Mouse (Mus musculus): ENCODE measurements around the gene Usp28.
"Not testable (repeated sequence)": the region's sequence is repeated elsewhere in the genome, so short reads cannot be mapped to it uniquely, and the experiment has no call there.

The Usp28 gene

GRCm38 (mm10) chr9:48984845-48985707 lies at the start of gene Usp28:
Gene Usp28, plus strand, starts transcription at chr9:48985375.
- peak; percentile 98 to 100 for DNase-seq

- DNase-seq, result no peak
Observed at GRCm38 (mm10) chr9:48942349-48942748, 42.8 kb upstream of the Usp28 start.

GRCm38 (mm10) chr9:48947565-48947964 lies 37.6 kb upstream of the Usp28 start:
- no peak for DNase-seq

DNA sequence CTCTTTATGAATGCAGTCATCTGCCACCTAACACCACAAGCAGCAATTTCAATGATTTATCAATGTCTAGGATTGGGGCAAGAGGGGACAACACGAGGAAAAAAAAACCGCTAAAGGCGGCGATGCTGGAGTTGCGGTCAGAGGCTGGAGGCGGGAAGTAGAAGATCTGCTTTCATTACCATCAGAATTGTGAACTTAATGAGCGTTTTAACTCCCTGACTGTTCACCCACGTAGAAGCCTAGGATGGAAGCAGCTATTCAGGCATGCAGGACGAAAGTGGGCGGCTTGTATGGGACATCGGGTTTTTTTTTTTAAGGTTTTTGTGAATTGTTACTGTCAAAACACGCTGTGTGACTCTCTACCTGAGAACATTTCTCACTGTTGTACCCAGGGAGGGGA lies 23.9 kb upstream of the Usp28 start:
- no peak for DNase-seq

DNA sequence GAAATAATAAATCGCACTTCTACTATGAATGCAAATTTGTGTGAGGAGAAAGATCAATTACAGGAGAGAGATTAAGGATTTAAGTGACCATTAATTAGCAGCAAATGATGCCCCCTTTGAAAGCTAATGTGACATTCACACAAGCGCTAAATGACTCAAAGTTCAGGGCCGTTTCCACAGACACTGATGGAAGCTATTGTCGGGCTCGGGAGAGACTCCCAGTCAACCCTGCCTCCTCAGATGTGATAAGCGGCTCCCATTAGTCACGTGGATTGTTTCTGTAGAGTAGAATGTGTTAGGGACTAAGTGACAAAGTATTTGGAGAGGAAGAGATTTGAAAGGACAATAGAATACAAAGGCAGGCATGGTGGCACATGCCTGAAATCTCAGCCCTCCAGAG lies 23.0 kb upstream of the Usp28 start:
- no peak for DNase-seq

DNA sequence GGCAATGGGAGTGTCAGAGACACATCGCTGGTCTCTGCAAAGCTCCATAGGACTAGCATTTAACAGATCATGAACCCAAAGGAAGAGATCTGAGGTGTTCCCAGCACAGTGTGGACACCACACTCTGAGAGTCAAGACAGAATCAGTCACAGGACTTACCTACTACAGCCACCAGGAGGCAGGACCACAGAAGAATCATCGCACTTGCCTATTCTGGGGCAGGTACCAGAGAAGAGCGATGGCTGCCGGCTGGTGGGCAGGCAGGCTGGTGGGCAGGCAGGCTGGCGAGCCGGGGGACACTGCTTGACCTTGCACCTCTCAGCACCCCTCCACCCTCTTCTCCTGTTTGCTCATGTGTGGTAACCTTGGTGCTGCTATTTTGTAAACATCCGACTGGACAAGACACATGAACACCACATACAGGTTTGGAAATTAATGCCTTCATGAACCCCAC lies 20.6 kb upstream of the Usp28 start, which contains the start of gene Htr3b:
TSS of gene Htr3b (minus strand) at position 404 of the 454 bp plus-strand sequence.
- DNase-seq, result no peak

DNA sequence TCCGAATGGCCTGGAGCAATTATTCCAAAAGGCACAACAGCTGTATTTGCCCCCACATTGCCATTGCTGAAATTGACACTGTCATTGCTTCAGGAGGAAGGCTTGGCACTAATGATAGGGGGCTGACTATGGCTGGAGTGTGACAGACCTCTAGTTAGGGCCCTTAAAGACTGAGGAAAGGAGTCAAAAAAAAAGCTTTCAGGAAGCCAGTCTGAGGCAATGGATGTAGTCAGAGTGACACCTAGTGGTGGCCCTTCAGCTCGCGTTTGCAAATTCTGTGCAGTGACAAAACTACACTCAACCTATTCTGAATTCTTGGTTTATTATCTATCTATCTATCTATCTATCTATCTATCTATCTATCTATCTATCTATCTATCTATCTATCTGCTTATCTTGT lies 12.7 kb upstream of the Usp28 start:
- peak; percentile 31 to 55 for DNase-seq

GRCm38 (mm10) chr9:48976661-48977355 lies 8.4 kb upstream of the Usp28 start:
- no peak for DNase-seq

- DNase-seq, result no peak
Observed at GRCm38 (mm10) chr9:48980371-48980770, 4.8 kb upstream of the Usp28 start.

- DNase-seq, result no peak
Observed at GRCm38 (mm10) chr9:48980781-48981180, 4.4 kb upstream of the Usp28 start.

DNA sequence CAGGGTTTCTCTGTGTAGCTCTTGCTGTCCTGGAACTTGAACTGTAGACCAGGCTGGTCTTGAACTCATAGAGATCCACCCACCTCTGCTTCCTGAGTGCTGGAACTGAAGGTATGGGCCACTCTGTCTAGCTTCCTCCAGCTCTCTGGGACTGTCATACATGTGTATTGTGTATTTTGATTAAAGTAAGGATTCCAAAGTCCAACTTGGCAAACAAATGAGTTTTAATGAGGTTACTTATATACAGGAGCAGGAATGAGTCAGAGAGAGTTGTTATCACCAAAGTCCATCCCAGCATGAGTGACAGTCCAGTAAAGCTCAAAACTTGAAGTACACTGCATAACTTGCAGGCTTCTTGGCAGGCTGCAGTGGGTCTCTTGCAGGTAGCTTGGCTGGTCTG lies 3.3 kb upstream of the Usp28 start:
- DNase-seq, result no peak

GRCm38 (mm10) chr9:48983801-48984200 lies 1.4 kb upstream of the Usp28 start:
- DNase-seq, result not testable (repeated sequence)

- DNase-seq, result no peak
Observed at GRCm38 (mm10) chr9:48984320-48984844, 793 bp upstream of the Usp28 start.

DNA sequence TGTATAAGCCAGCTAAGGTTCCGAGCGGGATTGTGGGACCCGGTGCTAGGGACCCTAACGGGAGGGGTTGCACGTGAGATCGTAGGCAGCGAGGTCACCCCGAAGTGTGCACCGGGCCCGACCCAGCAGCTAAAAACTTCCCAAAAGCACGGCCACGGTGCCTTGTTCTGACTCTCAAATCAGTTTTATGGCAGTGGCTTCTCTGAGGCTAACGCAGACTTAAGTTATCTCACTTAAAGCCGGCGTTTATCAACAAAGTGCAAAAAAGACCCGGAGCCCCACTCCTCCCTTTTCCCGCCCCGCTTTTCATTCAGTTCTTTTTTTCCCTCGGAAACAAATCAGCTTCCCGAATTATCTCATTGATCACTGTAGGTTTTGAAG lies 523 bp downstream of the Usp28 start:
- no peak for DNase-seq

GRCm38 (mm10) chr9:48986616-48987141 lies 1.5 kb downstream of the Usp28 start:
- DNase-seq, result peak; percentile 62 to 72

DNA sequence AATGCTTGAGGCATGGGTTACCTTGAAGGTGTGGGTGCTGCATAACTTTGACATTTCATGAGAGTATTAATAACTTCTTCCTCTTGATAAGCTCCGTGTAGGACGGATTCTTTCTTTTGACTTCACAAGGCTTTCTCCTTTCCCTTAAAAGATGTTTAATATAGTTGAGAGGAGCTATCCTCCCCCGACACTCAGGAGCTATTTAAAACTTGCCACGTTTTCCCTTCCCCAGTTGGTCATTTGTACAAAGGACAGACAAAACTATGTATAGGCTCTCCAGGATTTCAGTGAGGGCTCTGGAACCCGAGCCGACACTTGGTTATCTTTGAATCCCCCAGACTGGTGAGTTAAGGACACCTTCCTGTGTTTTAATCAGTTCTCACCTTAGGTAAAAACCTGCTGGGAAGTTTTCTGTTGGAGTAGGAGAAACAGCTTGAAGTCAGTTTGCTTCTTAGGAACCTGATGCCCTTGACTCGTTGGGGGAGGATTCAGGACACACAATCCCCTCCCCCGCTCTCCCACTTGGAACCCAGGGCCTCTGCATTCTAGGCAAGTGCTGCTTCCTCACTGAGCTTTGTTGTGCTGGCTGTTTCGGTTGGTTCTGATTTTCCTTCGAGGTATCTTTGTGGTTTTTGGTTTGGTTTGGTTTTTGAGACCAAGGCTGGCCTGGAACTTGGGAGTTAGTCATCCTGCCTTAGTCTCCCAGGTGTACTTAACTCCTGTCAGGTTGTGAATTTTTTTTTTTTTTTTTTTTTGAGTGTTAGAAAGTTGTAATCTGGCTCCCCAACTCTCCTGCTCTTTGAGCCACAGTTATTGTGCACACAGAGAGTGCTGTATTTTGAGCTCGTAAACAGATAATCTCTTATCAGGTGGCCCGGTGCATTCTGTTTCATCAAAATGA lies 2.3 kb downstream of the Usp28 start:
- peak; percentile 21 to 22 for DNase-seq

DNA sequence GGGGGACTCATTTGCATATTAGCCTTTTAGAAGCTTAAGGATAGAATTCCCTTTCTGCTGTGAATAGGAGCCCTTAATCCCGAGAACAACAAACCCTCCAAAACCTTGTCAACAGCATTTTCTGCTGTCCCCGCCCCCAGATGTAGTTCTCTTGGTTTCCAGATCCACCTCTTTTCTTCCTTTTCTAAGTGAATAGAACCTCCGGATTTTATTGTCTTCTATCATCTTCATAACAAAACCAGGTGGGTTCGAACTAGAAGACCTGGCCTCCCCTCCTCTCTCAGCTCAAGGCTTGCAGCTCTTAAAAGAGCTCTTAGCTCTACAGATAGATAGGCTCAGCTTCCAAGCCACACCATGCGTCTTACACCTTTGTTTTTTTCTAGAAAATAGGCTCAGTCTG lies 6.5 kb downstream of the Usp28 start:
- no peak for DNase-seq

DNA sequence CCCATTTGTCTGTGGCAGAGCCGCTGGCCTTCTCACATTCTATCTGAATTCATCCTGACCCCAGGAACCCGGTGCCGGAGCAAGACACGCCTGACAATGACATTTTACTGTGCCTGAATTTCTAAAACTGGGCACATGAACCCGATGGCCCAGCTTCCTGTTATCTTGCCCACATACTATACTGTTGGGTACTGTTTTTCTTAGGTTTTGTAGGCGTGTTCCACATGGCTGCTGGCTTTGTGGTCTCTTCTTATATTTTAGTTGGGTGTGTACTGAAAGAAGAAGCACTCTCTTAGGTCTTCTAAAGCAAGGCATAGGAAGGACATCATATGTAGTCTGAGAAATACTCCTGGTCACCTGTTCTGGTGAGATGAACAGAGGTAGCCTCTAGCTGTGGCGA lies 9.6 kb downstream of the Usp28 start:
- no peak for DNase-seq

GRCm38 (mm10) chr9:48995735-48996134 lies 10.6 kb downstream of the Usp28 start:
- no peak for DNase-seq

GRCm38 (mm10) chr9:48999256-48999655 lies 14.1 kb downstream of the Usp28 start:
- DNase-seq, result no peak

GRCm38 (mm10) chr9:49015824-49016223 lies 30.6 kb downstream of the Usp28 start:
- no peak for DNase-seq

- DNase-seq, result no peak
Observed at GRCm38 (mm10) chr9:49021289-49021688, 36.1 kb downstream of the Usp28 start.
